Mouse (Mus musculus) natural killer cell, adult 2 months (primary cell): ENCODE results near the gene Klrb1f.
"Not testable (repeated sequence)": the region's sequence is repeated elsewhere in the genome, so short reads cannot be mapped to it uniquely, and the experiment has no call there.

Source experiments
- DNase-seq, 2 experiments: peaks; one replicate each; pipeline ENCODE4 v3.0.0; 2022; ENCODE audit warnings: low spot score in 2 of 2

Klrb1f gene

DNA sequence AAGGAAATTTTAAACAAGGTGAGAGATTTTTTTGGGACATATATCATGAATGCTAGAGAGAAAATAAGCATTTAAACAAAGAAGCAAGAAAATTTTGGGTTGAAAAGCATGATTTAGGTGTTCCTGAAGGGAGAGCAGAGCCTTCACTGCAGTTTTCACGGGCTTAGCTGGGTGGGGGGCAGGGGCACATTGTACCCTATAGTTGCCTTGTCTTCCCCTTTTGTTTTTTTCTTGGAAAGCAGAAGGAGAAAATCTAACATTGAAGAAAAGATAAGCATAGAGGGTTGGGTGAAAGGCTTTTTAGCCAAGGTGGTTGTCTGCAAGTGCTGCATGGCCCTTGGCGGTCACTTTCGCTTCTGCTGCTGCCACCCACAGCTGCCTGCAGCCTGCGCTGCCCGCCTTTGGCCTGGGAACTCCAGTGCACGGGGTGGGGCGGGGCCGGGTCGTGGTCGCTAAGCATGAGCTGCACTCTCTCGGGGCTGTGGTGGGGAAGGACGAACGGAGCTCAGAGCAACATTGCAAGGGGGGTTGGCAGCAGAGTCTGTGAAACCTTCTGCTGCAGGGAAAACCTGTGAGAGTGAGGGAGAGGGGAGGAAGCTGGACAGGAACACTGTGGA, 3.3 kb downstream of the Klrb1f start:
- peak; percentile 81 to 82 for DNase-seq

DNA sequence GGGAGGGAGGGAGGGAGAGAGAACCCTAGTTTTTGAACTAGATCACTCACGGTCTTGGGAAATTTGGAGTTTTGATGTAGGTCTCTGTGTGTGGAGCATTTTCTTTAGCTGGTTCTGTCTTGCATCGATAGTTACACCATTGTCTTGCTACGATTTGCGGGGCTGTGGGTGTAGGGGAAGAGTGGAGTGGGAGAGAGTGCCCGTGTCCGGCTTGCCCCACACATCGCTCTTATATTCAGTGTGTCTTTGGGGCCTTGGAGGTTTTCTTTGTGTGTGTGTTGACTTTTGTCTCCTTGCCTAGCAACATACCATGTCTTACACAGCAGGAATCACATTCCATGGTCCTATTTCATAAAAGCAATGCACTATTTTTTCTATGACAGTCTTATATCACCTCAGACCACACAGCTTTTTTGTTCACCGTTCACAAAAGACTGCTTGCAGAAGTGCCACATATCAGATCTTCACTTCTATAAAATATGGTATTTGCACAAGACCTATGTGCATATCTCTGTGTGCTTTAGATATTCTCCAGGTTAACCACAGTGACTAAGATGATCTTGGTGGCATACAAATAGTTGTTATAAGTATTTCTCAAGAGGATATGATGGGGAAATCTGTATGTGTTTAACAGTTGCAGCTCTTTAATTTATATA, 4.0 kb downstream of the Klrb1f start:
- DNase-seq: no peak

- DNase-seq: no peak
Measured at GRCm38 (mm10) chr6:129051086-129051485, 5.4 kb downstream of the Klrb1f start.

- no peak for DNase-seq
Measured at GRCm38 (mm10) chr6:129051731-129052130, 6.0 kb downstream of the Klrb1f start.

- no peak for DNase-seq
Measured at GRCm38 (mm10) chr6:129056237-129056636, 10.5 kb downstream of the Klrb1f start.

DNA sequence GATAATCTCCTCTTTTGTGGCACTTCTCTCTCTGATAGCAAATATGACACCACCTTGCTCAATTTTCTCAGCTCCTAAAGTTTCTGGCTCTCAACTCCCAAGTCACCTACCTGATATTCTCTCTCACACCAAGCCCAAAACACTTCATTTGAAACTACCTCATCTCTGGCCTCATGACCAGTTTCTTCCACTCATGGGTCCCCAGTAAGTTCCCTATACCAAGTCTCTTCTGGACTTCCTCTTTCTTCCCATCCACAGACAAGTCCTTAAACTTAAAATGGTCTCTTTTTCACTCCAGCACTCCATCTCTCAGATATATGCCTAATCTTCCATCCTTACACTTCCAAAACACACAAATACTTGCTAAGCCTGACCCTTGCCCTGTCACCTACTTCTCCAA, 12.3 kb downstream of the Klrb1f start:
- DNase-seq: no peak

DNA sequence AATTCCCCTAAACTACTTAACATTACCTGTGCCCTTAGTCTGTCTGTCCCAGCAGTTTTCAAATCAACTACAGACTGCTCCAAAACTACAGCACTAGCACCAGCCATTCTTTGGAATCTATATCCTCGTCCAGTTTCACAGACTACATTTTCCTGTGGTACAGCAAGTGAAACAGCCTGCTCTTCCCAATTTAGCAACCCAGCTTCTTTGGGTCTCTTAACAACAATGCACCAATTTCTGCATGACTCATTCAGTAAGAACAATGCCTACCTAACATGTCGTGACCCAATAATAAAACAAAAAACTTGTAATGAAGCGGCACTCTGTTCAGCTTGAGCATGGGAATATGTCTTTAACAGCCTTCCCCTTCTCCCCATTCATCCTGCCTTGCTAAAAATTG, 19.7 kb downstream of the Klrb1f start:
- DNase-seq: no peak

GRCm38 (mm10) chr6:129065857-129066256, 20.2 kb downstream of the Klrb1f start:
- DNase-seq: no peak

DNA sequence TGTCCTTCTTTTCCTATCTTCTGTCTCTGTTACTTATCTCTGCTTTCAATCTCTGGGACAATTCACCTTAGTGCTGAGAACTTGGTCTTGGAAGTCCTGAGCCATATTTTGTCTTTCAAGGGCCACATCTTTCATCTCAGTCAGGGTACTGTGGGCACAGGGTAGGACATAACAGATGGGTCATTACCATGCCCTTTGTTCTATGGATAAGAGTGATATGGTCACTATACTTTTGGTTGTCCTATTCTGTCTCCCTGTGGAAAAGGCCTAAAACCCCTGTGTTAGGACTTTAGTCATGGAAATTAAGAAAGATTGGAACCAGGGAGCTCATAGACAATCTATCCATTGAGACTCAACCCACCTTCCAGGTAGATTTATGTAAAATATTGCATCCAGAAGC, 20.8 kb downstream of the Klrb1f start:
- DNase-seq: no peak

DNA sequence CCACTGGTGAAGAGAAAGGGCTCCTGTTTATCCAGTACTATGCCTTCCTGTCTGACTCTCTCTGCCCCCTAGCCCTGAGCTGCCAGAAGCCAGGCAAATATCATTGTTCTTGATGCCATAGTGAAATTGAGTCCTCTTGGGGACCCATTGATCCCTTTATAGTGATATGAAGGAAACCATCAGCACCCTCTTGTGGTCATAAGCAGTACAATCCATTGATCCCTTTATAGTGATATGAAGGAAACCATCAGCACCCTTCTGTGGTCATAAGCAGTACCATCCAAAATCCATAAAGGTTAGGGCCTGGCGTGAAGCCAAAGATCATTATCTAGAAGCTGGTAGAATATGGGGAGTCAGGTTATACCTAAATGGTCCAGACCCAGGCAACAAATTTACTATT, 21.3 kb downstream of the Klrb1f start:
- peak; percentile 69 to 73 for DNase-seq

DNA sequence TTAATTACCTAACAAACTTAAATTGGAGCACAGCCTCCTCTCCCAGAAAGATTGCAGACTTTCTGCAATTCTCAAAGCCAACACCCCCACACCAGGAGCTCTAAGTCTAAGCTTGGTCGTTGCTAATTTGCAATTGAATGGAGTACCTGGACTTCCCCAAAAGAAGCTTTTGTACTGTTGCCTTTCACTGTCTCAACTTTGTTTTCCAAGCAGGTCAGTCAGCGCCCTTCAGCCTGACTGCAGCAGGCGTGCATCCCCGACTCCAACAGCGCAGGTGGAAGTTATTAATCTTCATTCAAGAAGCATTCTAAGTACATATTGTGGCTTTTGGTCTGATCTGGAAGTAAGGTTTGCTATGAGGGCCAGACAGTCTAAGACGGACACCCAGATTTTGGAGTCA, 39.4 kb downstream of the Klrb1f start:
- DNase-seq: no peak

DNA sequence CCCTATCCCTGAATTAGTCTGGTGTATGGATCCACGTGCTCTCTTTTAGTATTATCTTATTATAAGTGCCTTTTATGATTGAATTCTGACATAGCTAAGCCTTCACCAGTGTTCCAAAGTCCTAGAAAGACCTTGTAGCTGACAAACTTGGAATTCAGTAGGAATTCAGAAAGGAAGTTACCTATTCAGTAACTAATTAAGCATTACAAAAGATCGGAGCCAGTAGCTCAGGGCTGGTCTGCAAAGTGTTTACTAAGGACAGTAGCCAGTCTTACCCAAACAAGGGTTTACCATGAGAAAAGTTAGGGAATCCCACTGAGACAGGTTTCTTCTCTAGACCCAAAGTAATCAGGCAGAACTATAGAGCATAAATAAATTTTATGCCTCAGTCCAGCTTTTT, 40.3 kb downstream of the Klrb1f start:
- not testable (repeated sequence) for DNase-seq

GRCm38 (mm10) chr6:129088161-129088560, 42.5 kb downstream of the Klrb1f start:
- DNase-seq: peak; percentile 19 to 36

- peak in 1 of 2 experiments; percentile 53 for DNase-seq
Measured at GRCm38 (mm10) chr6:129088596-129088995, 42.9 kb downstream of the Klrb1f start.

DNA sequence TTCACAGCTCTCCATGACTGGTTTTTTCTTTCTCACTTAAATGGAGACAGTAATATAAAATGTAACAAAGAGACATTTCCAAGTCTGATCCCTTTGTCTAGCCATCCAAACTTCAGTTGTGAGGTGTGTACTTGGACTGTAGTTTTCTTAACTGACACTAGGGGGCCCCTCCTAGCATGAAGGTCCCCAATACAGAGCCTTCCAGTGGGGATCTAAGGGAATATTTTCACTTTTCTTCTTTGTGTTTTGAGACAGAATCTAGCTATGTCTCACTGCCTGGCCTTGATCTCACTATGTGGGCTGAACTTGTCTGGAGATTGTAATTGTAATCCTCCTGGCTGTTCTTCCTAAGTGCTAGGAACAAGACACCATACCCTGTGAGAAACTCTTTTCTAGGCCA, 49.5 kb downstream of the Klrb1f start:
- DNase-seq: peak; percentile 10 to 30

DNA sequence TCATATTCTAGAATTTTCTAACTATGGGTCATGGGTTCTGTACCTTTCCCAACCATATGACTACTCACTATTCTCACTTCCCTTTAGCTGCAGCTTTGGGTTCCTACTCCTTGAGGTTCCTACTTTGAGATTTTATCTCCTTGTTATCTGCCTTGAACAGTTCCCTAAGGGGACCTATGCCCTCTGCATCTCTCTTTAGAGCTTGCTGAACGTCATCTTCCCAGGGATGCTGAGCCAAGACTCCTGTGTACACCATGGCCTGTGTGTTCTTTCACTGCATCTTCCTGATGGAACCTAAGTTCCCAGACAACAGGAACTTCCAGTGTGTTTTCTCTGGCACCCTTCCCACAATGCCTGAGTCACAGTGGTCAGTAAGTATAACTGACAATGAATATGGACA, 52.2 kb downstream of the Klrb1f start:
- DNase-seq: no peak

GRCm38 (mm10) chr6:129100794-129101193, 55.1 kb downstream of the Klrb1f start, which contains the start of gene Clec2e:
TSS of gene Clec2e (minus strand) at chr6:129100913.
- DNase-seq: not testable (repeated sequence)

DNA sequence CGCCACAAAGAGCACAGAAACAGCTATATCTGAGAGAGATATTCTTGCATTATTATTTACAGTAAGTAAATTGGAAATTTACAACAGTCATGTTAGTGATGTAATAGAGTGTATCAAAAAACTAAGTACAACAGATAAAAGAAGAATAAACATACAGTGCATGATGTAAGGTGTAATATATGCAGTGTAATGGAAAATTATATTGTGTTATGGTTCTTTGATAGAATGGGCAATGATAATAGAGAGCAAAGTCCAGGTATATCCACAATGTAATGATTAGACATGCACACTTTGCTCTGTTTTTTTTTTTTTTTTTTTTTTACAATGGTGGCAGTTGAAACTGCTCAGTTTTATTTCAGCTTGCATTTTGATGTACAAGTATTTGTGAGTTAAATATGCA, 55.9 kb downstream of the Klrb1f start:
- no peak for DNase-seq

DNA sequence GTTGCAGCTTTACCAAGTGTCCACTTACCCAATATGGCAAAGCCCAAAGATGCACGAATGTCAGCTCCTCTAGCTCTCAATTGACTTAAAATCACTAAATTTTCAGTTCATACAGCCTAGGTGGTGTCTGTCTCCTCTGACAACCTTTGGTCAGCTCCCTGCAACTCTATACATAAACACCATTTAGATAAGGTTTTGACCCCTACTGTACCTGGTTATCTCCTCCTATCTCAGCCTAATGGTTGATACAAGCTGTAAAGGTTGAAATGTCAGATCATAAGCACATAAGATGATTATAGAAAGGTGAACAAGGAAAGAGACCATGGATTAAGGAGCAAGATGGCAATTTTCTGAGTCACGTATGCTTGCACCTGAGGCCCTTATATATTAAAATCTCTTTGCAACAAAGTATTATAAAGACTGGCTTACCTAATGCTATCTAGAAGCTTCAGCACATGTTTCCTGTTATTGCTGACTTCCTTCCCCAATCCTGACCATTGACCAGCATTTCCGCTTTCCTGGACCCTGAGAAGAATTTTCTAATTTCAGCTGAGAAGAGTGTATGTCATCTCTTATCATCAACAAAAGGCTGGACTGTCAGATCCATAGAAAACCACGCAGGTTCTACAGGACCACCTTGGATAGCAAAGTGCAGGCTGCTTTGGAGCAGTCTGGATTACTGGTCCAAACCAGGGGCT, 57.3 kb downstream of the Klrb1f start:
- DNase-seq: no peak
